Mouse (Mus musculus) lung, embryonic 15.5 days (tissue): ENCODE data around the gene Zeb2. TPM values are rescaled to one million over a fixed set of nuclear protein-coding genes. Genes with fewer than 3 reads are reported as not detected.

Source experiments
- ATAC-seq: fragments of 200-750 bp; cut with Nextera tagmentation; 2 replicates; pipeline ENCODE4 v1.8.0; 2017; ENCODE audit warnings: moderate number of reproducible peaks, borderline replicate concordance; ENCODE audit not compliant: low FRiP score, low TSS enrichment; ENCODE audit errors: extremely low read depth
- H3K27ac ChIP-seq: fragments of 300-500 bp; sonication (generic); 2 replicates; pipeline ENCODE4 v1.5.1; 2015; ENCODE audit warnings: moderate library complexity, mild to moderate bottlenecking, inconsistent platforms
- H3K27me3 ChIP-seq: fragments of 300-500 bp; sonication (generic); 2 replicates; pipeline ENCODE4 v1.6.1; 2015; ENCODE audit warnings: inconsistent platforms
- H3K36me3 ChIP-seq: fragments of 300-500 bp; sonication (generic); 2 replicates; pipeline ENCODE4 v1.6.1; 2015; ENCODE audit warnings: inconsistent platforms
- H3K4me1 ChIP-seq: fragments of 300-500 bp; sonication (generic); 2 replicates; pipeline ENCODE4 v1.6.1; 2015; ENCODE audit warnings: inconsistent platforms
- H3K4me2 ChIP-seq: fragments of 300-500 bp; sonication (generic); 2 replicates; pipeline ENCODE4 v1.6.1; 2015; ENCODE audit warnings: inconsistent platforms, mild to moderate bottlenecking, moderate library complexity
- H3K4me3 ChIP-seq: fragments of 300-500 bp; sonication (generic); 2 replicates; pipeline ENCODE4 v1.5.1; 2015; ENCODE audit warnings: mild to moderate bottlenecking, inconsistent platforms
- H3K9ac ChIP-seq: fragments of 300-500 bp; sonication (generic); 2 replicates; pipeline ENCODE4 v1.6.1; 2015; ENCODE audit warnings: inconsistent platforms
- H3K9me3 ChIP-seq: fragments of 300-500 bp; sonication (generic); 2 replicates; pipeline ENCODE4 v1.6.1; 2016; ENCODE audit warnings: inconsistent platforms
- WGBS: fragments of 180-500 bp; shearing (Covaris S2); methylation state at CpG from one replicate; pipeline ENCODE4 v1.1.7; 2015; 5-methylcytosine and 5-hydroxymethylcytosine counted together
- polyA plus RNA-seq: library from polyadenylated mRNA; unstranded; fragments of >200 nt; fragmentation: Nextera tagmentation; extraction: Ambion mirVana; gene quantifications from 2 replicates; pipeline ENCODE4 v1.2.1, GENCODE M21; 2015

Gene Zeb2
- polyA plus RNA-seq, 1 experiment from 2014 or later = 94.7 TPM

DNA sequence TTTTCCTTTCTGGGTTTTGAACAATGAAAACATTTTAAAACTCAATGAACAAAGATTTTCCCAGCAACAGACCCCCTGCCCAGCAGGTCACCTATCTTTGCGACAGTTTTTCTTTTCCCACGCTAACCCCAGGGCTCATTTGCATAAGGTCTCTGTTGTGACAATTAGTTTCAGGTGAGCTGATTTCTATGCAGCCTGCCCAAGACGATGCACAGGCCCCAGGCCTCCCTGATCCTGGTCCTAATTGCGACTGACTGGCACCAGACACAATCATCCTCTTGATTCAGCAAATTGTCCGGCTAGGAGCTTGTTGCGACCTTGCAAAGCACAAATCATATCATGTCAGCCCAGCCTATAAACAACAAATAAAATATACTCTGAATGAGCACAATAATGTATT is 44.2 kb downstream of the Zeb2 start:
- Histone ChIP-seq H3K9me3 (no peaks in the 10 kb centered on the region), H3K4me1 (peaks cover 35% of the 10 kb centered on the region), H3K27ac (0 out of 2 replicates have a peak overlapping the region, but pooled peaks have one; percentile 9), H3K27me3 (no peaks in the 10 kb centered on the region), H3K9ac (no peak overlapping the region), H3K4me3 (no peak overlapping the region), H3K4me2 (no peak overlapping the region), H3K36me3 (peaks cover 12% of the 10 kb centered on the region)
- no peak for ATAC-seq
- WGBS = 71% methylated on average over 6 of the region's 6 CpGs

DNA sequence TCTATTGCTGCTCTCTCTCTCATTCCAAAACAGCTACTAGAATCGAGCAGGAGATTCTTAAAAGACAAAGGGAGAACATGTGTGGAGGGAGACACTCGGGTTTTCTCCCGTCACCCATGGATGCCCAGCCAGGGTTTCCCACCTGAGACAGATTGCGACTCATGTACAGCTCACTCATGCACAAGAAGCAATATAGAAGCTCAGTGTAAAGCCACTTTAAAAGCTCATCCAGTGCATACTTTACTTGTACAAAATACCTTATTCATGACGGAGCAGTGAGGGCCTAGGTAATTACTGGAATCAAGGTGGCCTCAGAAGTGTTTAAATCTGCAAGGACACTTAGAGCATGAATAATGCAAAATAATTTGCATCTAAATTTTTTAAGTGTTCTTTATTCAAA is 45.9 kb downstream of the Zeb2 start:
- no peak for ATAC-seq
- Histone ChIP-seq H3K27me3 (no peaks in the 10 kb centered on the region), H3K27ac (peak overlapping the region; percentile 73), H3K4me3 (no peak overlapping the region), H3K9me3 (no peaks in the 10 kb centered on the region), H3K9ac (no peak overlapping the region), H3K36me3 (peaks cover 5% of the 10 kb centered on the region; the same call in 1 of the 2 replicates), H3K4me1 (peaks cover 43% of the 10 kb centered on the region), H3K4me2 (no peak overlapping the region)
- WGBS = 48% methylated on average over 5 of the region's 5 CpGs

DNA sequence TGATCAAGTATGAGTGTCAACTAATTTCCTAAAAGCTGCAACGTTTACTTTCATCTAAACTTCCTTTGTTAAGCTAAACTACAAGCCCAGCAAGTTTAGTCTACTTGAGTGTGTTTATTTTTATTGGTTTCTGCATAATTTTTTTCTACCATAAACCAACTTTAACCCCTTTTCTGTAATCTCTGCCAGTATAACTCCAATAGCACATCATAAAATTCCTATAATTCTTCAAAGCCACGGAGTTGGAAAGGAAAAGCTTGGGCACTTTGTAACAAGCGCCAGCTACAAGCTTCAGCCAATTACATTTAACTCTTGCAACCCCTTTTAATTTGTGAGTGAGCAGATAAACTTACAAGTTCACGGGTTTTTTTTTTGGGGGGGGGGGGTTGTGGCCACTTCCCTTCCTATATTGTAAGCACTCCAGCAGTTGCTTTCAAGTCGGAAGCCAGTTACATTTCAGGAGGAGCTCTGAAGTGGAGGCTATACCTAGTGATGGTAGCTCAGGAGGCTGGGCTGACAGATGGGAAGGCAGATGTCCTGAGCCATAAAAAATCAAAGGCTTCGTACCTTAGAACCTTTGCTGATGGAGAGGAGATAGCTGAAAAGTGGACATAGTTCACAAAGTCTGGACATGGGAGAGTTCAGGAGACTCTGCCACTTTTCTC is 46.5 kb downstream of the Zeb2 start:
- WGBS = 24% methylated on average over 6 of the region's 6 CpGs
- Histone ChIP-seq H3K9ac (no peak overlapping the region), H3K27ac (peak overlapping the region; percentile 73), H3K4me3 (no peak overlapping the region), H3K4me1 (peaks cover 43% of the 10 kb centered on the region), H3K4me2 (no peak overlapping the region), H3K9me3 (no peaks in the 10 kb centered on the region), H3K36me3 (peaks cover 5% of the 10 kb centered on the region; the same call in 1 of the 2 replicates), H3K27me3 (no peaks in the 10 kb centered on the region)
- peak; percentile 77; the same call in 1 of the 2 replicates for ATAC-seq

DNA sequence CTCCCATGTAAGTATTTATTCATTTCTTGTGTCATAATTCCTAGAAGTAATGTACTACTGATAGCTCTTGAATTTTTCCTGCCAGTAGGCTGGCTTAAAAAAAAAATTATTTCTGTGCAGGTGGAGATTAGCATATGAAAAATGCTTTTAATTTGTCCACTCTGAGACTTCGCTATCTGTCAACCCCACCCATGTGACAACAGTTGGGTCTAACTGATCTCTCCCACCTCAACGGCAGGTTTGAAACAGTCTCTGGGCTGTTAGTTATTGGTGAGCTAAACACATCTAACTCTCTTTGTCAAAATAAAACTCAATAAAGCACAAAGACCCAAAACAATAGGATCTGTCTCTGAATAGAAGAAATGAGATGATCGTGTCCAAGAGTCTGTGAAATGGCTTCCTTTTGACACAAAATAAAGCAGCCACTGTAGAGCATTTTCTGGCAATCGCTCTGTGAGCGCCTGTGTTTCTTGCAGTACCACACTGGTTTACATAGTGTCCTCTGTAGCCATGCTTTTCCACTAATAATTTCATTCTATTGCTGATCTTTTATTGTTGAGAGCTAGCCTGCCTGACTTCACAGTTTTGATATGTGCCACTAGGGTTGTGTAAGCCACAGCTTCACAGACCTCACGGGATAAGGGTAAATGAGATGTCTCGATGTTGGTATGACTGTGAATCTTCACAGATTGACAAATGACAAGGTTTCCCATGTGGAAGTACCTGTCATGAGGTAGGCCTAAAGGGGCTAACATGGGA is 48.2 kb downstream of the Zeb2 start:
- Histone ChIP-seq H3K4me3 (no peak overlapping the region), H3K27me3 (no peaks in the 10 kb centered on the region), H3K36me3 (peaks cover 7% of the 10 kb centered on the region; the same call in 1 of the 2 replicates), H3K9me3 (no peaks in the 10 kb centered on the region), H3K4me1 (peaks cover 43% of the 10 kb centered on the region), H3K9ac (no peak overlapping the region), H3K27ac (0 out of 2 replicates have a peak overlapping the region, but pooled peaks have one; percentile 1), H3K4me2 (no peak overlapping the region)
- ATAC-seq = no peak
- WGBS = 84% methylated on average over 7 of the region's 7 CpGs

DNA sequence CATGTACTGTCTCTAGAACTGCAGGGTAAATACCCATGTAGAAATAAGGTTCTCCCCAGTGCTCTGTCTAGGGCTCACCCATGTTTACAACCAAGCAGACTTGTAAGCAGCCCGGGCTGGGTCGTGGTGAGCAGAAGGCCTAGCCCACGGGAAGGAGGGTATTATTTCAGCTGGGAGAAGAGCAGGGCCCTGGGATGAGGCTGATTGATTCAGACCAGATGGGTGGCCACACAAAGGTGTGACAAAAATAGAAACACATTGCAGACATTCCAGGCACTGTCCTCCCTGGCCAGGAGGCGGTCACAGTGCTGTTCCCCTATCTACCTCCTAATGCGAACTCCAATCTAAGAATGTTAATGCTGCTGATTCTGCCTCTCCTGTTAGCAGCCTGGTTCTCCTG is 50.1 kb downstream of the Zeb2 start:
- Histone ChIP-seq H3K27me3 (no peaks in the 10 kb centered on the region), H3K27ac (no peak overlapping the region; the same call in 1 of the 2 replicates), H3K9ac (no peak overlapping the region), H3K4me1 (peaks cover 54% of the 10 kb centered on the region), H3K9me3 (no peaks in the 10 kb centered on the region), H3K36me3 (peaks cover 7% of the 10 kb centered on the region; the same call in 1 of the 2 replicates), H3K4me2 (no peak overlapping the region), H3K4me3 (no peak overlapping the region)
- 25% methylated on average over 5 of the region's 5 CpGs for WGBS
- ATAC-seq = no peak

DNA sequence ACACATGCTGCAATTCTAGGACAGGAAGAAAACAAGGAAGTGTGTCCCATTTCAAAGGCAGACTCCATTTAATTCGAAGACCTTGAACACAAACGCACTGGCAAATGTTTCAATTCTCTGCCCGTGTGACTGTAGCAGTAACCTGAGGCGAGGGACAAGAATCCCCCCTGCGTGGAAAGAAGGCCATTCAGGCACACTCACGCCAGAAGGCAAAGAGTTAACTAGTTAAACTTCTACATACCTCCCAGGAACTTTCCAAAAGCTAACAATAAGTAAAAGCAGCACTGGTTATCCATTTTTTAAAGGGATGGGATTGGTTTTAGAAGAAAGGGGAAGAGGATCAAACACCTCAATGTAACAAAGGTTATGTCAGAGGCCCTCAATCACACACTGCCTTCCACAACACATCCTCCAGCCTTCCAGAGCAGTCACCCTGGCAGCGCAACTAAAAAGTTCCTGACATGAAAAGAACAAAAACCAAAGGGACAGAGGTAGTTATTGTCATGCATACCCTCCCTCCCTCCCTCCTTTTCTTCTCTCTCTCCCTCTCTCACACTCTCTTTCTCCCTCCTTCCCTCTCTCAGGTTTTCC is 53.8 kb downstream of the Zeb2 start:
- H3K4me1 ChIP-seq = peaks cover 46% of the 10 kb centered on the region
- 29% methylated on average over 7 of the region's 7 CpGs for WGBS
- no peak for ATAC-seq
- 0 out of 2 replicates have a peak overlapping the region, but pooled peaks have one; percentile 8 for H3K27ac ChIP-seq
- H3K4me2 ChIP-seq = no peak overlapping the region
- no peak overlapping the region for H3K4me3 ChIP-seq
- no peaks in the 10 kb centered on the region for H3K9me3 ChIP-seq
- no peaks in the 10 kb centered on the region for H3K27me3 ChIP-seq
- H3K36me3 ChIP-seq = 0 out of 2 replicates have a peak, but pooled peaks cover 4% of the 10 kb centered on the region
- H3K9ac ChIP-seq = no peak overlapping the region

DNA sequence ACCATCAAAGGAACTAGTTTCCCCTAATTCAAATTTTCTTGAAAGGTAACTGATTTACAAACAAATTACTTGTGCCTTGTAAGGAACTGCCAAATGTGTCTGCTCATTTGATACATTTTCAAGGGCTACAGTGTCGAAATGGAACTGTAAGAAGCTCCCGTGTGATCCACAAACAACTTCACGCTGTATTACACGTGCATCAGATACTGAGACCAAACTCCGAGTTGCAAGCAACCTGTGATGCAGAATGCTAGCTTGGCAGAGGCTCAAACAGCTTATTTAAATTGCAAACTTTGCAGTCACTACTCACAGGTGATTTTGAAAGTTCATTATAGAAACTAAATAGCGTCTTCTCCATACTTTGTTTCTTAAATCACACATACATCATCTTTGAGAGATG is 55.1 kb downstream of the Zeb2 start:
- Histone ChIP-seq H3K4me2 (no peak overlapping the region), H3K4me1 (peaks cover 36% of the 10 kb centered on the region), H3K9ac (no peak overlapping the region), H3K27me3 (no peaks in the 10 kb centered on the region), H3K9me3 (no peaks in the 10 kb centered on the region), H3K27ac (no peak overlapping the region), H3K4me3 (no peak overlapping the region), H3K36me3 (0 out of 2 replicates have a peak, but pooled peaks cover 4% of the 10 kb centered on the region)
- WGBS = 44% methylated on average over 6 of the region's 6 CpGs
- no peak for ATAC-seq

DNA sequence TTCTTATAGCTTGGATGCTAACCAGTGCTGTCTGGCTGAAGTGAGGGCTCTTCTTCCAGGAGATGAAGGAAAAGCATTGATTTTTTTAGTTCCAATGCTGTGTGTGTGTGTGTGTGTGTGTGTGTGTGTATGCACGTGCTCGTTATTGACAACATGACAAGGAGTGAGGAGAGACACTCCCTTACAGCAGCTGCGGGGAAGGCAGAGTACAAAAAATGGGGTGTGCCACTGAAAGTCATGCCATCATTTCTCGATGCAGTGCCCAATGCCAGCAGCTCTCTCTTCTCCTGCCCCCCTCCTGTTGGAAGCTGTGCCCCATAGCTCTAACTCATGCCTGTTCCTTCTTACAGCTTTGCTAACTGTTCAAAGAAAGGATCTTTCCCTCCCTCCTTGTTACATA is 56.4 kb downstream of the Zeb2 start:
- ATAC-seq = no peak
- H3K27me3 ChIP-seq = no peaks in the 10 kb centered on the region
- H3K9ac ChIP-seq = no peak overlapping the region
- H3K4me3 ChIP-seq = no peak overlapping the region
- WGBS = 69% methylated on average over 4 of the region's 4 CpGs
- peaks cover 39% of the 10 kb centered on the region for H3K4me1 ChIP-seq
- H3K9me3 ChIP-seq = no peaks in the 10 kb centered on the region
- H3K27ac ChIP-seq = no peak overlapping the region
- H3K36me3 ChIP-seq = 0 out of 2 replicates have a peak, but pooled peaks cover 4% of the 10 kb centered on the region
- no peak overlapping the region for H3K4me2 ChIP-seq

DNA sequence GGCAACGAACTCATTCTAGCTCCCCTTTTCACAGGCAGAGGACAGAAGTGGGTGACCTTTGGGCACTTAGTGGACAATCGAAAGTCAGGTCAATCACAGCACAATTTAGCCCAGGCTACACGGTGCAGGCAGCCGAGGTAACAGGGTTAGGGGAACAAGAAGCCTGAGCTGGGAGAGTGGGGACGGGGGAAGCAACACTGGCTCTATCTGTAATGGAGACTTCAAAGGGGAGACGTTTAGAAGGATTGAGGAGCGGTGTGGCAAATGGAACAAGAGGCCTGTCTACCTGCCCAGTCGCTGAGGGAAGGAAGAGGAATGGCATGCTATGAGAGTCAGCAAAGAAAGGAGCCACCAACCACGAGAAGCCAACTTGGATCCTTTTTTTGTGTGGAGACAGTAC is 57.0 kb downstream of the Zeb2 start:
- Histone ChIP-seq H3K9me3 (no peaks in the 10 kb centered on the region), H3K4me1 (peaks cover 44% of the 10 kb centered on the region), H3K27me3 (no peaks in the 10 kb centered on the region), H3K4me2 (no peak overlapping the region), H3K9ac (no peak overlapping the region), H3K27ac (no peak overlapping the region), H3K4me3 (no peak overlapping the region), H3K36me3 (0 out of 2 replicates have a peak, but pooled peaks cover 4% of the 10 kb centered on the region)
- WGBS = 77% methylated on average over 9 of the region's 9 CpGs
- no peak for ATAC-seq

DNA sequence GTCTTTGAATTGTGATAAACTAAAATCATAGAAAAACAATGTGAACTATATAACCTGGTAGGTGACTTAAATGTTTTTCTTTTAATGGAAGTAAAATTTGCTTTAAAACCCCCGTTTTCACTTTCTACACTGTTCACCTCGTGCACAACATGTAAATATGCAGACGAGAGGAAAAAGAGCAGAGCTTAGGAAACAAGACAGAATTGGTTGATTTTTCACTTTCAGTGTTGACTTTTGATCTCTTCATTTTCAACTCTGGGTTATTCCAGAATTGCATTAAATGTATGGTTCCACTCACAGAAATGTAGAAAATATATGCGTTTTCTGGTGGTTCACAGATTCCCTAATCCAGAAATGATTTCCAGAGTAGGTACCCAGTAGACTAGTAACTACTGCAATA is 57.6 kb downstream of the Zeb2 start:
- no peak for ATAC-seq
- Histone ChIP-seq H3K27me3 (no peaks in the 10 kb centered on the region), H3K27ac (no peak overlapping the region), H3K9me3 (no peaks in the 10 kb centered on the region), H3K4me3 (no peak overlapping the region), H3K9ac (no peak overlapping the region), H3K4me1 (peaks cover 46% of the 10 kb centered on the region), H3K36me3 (0 out of 2 replicates have a peak, but pooled peaks cover 1% of the 10 kb centered on the region), H3K4me2 (no peak overlapping the region)
- 72% methylated on average over 4 of the region's 4 CpGs for WGBS

DNA sequence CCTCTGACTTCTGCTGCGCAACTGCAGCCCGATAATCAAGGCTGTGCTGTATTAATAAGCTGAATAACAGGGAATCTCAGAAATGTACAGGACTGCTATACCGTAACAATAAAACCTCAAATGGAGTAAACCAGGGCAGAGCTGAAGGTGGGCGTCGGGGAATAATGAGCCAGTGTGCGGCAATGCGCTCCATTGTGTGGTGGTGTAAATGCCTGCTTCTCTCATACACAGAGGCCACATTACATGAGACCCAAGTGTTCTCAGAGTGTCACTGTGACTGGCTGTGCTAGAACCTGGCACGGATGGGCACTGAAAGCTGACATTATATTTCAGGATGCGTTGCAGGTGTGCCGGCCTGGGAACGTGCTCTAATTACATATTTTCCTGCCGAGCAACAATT is 58.2 kb downstream of the Zeb2 start:
- WGBS = 90% methylated on average over 12 of the region's 12 CpGs
- no peak overlapping the region for H3K9ac ChIP-seq
- H3K27me3 ChIP-seq = no peaks in the 10 kb centered on the region
- no peaks in the 10 kb centered on the region for H3K36me3 ChIP-seq
- no peak overlapping the region for H3K4me3 ChIP-seq
- ATAC-seq = no peak
- H3K4me1 ChIP-seq = peaks cover 47% of the 10 kb centered on the region
- H3K9me3 ChIP-seq = no peaks in the 10 kb centered on the region
- H3K4me2 ChIP-seq = no peak overlapping the region
- H3K27ac ChIP-seq = no peak overlapping the region

DNA sequence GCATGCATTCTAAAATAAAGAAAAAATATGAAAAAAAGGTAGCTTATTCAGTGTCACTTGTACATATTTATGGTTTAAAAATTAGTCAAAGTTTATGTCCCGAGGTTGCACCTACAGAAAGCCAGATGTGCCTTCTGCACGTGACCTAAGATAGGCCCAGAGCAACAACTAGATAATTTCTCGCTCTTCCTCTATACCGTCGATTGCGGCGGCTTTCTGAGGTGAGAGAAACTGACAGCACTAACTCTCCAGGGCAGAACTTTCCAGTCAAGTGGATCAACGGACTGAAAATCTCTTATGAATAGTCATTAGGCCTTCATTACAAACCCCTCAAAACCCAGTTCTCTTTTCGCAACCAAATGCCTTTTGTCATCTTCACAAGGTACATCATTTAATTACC is 59.0 kb downstream of the Zeb2 start:
- Histone ChIP-seq H3K9me3 (no peaks in the 10 kb centered on the region), H3K27ac (no peak overlapping the region), H3K4me2 (no peak overlapping the region), H3K27me3 (no peaks in the 10 kb centered on the region), H3K4me1 (peaks cover 43% of the 10 kb centered on the region), H3K36me3 (no peaks in the 10 kb centered on the region), H3K4me3 (no peak overlapping the region), H3K9ac (no peak overlapping the region)
- 75% methylated on average over 9 of the region's 9 CpGs for WGBS
- no peak for ATAC-seq
